Mouse (Mus musculus) lung, postnatal 25 days (tissue): ENCODE results near the gene Mum1.
"Not testable (repeated sequence)": the region's sequence is repeated elsewhere in the genome, so short reads cannot be mapped to it uniquely, and the experiment has no call there.

ENCODE experiments used
- DNase-seq: peaks from one replicate; pipeline ENCODE4 v3.0.0; 2022; ENCODE audit warnings: low spot score

Mum1 gene

DNA sequence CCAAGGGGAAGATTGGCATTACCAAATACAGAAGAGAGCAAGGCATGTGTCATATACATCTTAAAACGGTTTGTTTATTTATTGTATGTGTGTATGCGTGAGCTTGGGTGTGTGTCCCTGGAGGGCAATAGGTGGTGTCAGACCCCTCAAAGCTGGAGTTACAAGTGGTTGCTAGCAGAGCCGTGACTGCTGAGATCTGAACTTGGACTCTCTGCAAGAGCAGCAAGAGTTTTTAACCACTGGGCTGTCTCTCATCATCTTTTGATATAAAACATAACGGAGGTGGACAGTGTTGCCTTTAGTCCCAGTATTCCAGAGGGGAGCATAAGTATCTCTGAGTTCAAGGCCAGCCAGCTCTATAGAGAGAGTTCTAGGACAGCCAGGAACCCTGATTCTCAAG lies 18.0 kb upstream of the Mum1 start:
- DNase-seq, result no peak

DNA sequence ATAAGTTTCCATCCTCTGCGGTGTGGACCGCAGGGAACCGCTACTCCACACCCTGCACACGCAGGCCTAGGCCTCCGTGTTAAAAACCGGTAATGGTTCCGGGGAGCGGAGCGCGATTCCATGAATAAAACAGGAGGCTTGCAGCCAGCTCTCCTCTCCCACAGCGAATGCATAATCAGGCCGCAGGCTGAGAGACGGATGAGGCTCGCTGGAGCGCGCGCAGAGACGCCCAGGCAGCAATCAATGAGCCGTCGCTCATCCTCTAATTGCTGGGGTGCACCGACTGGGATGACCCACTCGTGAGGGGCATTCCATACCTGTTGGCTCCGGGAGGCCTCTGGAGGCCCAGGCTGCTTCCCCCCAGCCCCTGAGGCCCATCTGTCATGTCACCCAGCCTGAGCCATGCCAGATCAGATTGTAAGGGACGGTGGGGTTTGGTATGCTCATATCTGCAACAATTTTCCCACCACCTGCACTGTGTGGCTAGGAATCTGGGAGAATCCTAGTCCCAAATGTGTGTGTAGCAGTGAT lies 17.3 kb upstream of the Mum1 start:
- DNase-seq, result no peak

DNA sequence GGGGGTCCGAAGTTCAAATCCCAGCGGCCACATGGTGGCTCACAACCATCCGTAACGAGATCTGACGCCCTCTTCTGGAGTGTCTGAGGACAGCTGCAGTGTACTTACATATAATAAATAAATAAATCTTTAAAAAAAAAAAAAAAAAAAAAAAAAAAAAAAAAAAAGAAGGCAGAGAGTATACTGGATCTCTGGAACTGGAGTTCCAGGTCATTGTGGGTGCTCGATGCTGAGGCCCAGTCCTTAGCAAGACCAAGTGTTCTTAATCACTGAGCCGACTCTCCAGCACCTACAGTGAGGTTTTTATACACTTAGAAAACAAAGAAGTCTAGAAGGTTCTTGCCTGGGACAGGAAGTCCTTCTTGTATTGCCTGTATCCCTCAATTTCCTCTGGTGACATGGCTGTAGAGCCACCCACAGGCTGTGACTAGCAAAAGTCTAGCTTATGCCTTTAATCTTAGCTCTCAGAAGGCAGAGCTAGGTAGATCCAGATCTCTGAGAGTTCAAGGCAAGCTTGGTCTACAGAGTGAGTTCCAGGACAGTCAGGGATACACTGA lies 14.6 kb upstream of the Mum1 start:
- DNase-seq, result not testable (repeated sequence)

DNA sequence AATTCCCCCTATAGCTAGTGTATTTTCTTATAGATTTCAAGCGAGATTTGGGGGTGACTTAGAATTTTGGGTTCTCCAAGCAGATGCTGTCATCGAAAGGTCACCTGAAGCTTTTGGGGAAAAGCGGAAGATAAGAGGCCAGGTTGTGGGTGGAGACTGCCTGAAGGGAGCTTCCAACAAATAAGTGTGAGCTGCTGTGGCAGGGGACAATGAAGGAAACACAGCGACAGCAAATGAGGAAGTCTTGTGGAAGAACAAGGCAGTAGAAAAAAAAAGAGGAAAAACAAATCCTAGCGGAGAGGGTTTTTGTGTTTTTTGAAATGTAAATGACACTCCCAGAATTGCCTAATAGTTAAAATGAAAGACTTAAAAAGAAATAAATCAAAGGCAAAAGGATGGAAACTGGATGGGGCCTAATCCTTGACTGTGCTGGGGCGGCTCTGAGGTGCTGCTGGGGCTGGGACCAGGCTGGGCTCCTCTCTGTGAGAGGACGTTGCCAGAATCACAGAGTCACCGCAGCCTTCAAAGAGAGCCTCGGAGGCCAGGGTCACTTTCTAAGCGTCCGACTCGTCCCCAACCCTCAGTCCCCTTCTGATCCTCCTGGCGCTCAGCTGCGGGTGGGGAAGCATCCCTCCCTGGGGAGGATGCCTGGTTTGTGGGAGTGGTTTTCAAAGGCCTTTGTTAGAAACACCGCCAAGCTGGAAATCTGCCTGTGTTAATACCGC lies 11.0 kb upstream of the Mum1 start:
- DNase-seq, result no peak

DNA sequence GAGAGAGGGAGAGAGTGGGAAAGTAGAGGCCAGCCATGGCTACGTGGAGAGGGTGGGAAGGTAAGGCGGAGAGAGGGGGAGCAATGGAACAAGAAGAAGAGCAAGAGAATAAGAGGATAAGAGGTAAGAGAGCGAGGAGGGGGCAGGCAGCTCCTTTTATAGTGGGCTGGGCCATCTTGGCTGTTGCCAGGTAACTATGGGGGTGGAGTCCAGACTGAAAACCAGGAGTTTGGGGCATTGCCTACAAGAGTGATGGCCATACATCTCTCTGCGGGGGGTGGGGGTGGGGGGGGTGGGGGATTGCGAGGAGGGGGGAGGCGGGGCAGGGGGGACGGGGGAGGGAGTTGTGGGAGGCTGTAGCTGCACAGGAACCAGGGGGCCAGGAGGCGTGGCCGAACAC lies 5.6 kb upstream of the Mum1 start:
- DNase-seq, result no peak

DNA sequence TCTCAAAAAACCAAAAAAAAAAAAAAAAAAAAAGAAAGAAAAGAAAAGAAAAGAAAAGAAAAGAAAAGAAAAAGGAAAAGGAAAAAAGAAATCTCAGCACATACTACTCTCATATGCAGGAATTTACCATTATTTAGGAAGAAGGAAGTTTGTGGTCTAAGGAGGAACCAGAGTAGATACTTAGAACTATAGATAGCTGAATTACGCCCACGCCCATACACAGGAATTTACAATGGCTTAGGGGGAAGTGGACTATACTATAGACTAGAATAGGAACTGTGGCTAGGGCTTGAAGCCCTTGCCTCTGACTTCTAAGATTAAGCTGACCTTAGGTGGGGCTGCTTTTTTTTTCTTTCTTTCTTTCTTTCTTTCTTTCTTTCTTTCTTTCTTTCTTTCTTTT lies 3.1 kb upstream of the Mum1 start:
- peak; percentile 32 for DNase-seq

DNA sequence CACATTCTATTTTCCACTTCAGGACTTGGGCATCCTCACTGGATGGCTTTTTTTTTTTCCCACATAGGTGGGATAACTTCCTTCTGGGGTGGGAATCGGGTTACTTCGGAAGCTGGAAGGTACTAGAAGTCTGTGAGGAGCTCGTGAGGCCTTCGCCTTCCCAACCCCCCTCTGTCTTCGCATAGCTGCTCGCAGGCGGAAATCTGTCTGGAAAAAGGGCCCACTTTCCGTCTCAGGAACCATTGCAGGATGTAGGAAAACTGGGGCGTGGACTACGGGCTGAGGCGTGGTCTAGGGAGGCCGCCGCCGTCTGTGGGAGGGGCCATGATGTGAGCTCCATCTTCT lies 191 bp upstream of the Mum1 start:
- no peak for DNase-seq

DNA sequence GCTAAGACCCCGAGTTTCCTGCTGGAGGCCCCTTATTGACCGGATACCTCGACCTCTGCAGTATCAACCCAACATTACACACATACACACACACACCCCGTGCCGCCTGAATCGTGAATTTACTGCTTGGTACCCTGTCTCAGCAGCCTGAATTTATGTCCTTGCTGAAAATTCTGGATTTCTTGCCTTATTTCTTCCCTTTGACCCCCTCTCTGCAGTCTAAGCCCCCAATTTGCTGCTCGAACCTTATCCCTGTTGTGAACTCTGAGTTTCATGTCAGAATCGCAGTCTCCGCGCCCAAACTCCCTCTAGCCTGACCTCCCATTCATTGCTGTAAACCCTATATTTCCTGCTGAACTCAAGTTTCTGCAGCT lies 919 bp downstream of the Mum1 start:
- no peak for DNase-seq

DNA sequence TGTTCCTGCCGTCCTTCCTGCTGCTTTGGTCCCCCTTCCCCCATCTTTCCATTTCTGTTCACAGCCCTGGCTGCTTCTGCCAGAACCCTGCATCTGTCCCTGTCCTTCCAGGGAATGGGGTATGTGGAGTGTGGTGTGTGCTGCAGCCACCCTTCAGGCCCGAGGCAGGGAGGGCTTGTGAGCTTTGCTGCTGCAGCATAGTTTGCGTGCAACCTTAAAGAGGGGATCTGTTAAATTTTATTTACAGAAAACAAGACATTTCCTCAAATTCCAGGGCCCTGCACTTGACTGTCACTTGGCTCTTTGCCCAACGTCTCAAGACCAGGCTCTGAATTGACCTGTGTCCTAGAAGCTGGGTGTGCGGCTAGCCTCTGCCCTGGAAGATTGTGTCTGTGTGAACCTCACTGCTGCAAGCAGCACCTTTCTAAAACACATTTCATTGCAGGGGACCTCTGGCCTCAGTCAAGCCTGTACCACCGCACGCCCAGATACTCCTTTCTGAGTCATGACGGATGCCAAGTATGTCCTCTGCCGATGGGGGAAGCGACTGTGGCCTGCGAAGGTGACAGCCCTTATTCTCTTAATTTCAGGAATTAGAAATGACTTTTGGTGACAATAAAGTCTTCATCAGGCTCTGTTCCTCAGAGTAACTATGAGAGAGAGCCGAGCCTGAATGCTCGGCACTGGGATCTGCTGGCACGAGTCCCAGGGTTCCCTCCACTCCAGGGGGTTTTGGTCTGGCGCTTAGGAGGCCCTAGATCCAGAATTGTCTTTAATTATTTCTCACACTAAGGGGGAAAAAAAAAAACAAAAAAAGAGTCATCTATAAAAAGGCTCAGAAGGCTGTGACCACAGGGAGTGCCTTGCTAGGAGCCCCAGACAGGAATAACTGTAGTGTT lies 1.9 kb downstream of the Mum1 start:
- peak; percentile 26 for DNase-seq

DNA sequence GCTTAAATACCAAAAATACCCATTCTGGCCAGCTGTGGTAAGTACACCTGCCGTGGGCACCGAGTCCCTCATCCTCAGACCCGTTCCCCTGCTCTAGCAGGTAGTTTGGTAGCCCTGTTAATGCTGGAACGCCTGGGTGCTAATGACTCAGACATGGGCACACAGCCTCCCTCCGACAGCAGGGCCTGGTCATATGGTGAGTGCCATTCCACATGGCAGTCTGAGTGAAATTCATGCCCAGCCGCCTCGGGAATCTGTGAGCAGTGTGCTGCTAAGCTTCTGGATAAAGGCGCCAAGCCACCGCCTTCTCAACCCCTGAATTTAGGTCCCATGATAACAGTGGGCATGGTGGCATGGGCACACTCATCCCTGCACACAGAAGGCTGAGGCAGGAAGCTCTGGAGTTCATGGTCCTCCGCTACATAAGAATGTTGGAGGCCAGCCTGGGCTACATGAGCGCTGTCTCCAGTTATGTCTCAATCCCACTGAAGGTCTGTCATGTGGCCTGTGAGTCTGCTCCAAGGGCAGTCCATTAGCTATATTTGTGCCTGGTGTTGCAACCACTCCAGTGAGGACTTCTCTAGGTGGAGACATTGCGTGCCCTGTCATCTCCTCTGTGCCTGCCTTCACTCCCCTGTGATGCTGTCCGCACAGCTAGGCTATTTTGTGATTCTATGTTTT lies 10.1 kb downstream of the Mum1 start:
- no peak for DNase-seq

DNA sequence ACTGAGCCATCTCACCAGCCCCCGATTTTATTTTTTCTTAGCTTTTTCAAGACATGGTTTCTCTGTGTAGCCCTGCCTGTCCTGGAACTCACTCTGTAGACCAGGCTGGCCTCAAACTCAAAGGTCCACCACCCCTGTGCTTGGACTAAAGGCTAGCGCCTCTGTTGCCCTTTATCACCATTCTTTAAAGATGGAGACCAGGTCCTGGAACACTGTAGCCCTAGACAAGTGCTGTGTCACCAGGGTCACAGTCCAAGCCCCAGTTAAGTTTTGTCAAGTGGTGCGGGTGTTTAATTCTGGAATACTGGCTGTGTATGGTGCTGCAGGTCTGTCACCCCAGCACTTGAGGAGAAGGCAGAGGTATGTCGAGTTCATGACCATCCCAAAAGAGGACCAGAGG lies 10.8 kb downstream of the Mum1 start:
- no peak for DNase-seq

DNA sequence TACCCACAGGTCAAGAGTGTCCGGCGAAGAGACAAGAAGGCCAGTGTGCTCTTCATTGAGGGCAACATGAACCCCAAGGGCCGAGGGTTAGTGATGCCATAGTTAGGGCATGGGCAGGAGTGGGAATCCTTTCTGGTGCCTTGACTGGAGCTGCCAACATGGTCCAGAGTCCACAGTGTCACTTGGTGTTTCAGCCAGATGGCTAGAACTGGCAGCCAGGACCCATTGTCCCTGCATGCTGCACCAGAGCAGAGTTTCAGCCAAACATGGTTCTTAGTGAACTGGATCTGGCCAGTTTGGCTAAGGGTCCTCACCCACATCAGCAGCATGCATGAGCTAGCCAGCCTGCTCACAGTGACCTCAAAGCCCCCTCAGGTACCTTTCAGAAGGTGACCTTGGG lies 12.1 kb downstream of the Mum1 start:
- DNase-seq, result no peak

DNA sequence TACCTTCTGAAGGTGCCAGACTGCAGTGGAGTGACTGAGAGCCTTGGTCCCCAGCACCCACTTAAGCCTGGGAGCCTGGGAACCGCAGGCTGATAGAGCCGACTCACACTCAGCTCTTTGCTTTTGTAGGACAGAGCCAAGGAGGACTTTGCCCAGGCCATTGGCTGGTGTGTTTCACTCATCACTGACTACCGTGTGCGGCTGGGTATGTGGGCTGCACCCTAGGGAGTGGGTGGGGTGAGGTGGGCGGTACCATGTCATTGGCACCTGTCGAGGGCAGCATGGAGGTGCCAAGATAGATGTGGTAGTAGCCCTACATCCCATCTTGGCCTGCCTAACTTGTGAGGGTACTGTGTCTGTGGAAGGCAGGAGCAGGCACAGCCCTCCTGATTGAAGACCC lies 13.6 kb downstream of the Mum1 start:
- no peak for DNase-seq

DNA sequence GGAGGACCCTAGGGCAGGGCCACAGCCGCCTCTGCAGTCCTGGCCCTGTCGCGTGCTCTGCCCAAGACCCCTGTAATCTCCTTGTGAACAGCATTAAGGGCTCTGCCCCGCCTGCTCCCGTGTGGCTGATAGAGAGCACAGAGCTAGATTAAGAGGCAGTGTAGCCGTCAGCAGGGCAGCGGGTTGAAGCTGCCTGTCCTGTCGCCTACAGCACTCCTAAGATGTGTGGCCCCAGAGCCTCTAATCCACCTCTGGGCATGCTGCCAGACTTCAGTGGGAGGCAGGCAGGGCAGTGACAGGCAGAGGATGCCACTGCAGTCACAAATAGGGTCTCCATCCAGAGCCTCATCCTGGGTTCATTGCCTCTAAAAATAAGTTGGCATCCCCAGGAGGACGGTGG lies 15.9 kb downstream of the Mum1 start:
- no peak for DNase-seq

DNA sequence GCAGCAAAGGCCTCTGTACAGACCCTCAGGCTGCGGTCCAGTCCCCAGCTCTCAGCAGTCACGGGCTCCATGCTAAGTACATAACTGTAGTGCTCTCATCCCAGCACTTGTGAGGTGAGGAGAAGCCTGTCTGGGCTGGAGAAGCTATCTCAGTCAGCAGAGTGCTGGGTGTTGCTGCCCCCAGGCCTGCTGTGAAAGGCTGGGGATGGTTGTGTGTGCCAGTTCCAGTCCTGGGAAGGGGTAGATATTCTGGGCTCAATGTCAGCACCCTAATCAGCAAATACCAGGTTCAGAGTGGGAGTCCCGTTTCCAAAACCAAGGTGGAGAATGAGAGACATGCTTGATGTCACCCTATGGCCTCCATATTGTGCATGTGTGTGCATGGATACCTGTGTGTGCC lies 16.4 kb downstream of the Mum1 start:
- no peak for DNase-seq

DNA sequence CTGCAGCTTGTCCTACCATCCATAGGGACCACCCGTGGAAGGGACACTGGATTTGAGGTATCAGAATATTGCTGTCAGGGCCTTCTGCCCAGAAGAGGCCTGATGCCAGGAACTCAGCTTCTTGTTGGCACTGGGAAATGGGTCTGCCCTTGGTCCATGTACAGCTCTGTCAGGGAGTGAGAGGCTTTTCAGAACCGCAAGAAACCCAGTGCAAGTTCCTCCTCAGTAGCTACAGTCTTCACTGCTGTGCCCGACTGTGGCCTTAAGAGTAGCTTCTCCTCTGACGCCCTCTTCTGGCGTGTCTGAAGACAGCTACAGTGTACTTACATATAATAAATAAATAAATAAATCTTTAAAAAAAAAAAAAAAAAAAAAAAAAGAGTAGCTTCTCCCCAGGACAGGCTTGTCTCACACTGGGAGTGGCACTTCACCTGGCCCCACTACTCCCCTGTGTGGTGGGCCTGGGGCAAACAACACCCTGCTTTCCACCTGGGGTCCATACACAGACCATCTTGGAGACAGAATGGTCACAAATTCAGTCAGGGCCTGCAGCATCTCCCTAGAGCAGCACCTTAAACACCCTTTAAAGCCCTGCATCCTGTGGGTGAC lies 18.7 kb downstream of the Mum1 start:
- DNase-seq, result no peak

DNA sequence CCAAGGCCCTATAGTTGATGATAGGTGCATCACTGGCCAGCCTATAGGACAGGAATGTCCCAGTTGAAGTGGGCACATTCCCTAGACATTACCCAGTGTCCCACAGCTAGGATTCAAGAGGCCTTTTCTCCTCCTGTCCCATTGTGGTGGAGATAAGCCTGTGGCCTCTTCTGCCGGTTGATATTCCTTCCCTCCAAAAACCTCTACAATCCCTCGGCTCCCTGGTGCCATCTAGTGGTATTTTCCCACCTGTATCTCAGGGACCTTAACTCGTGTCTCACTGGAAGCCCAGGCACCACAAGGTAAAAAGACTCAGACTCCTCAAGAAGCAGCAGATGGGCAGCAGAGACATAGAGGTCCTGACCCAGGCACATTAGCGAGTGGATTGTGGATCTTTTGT lies 19.4 kb downstream of the Mum1 start:
- peak; percentile 85 for DNase-seq

DNA sequence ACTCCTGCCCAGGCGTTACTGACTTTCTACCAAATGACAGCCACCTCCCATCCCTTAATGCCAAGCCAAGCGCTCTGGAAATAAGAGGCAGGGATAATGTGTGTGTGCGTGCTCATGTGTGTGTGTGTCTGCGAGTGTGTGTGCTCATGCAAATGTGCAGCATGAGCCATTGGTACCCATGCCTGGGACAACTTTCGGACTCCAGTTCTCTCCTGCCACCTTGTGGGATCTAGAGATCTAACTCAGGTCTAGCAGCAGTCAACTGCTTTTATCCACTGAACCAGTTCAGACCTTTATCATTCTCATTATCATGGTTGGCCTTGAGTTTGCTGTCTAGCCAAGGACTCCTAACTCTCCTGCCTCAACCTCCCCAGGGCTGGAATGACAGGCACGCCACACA lies 21.6 kb downstream of the Mum1 start:
- no peak for DNase-seq

DNA sequence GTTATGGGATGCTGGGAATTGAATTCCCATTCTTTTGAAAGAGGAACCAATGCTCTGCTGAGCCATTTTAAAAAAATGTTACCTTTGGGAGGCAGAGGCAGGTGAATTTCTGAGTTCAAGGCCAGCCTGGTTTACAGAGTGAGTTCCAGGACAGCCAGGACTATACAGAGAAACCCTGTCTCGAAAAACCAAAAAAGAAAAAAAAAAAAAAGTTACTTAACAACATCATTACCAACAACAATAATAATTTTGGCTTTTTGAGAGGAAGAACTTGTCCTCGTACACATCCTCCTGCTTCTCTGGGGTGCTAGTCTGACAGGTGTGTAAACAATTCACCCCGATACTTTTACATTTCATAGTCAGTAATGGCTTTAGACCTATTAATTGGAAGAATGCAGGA lies 22.2 kb downstream of the Mum1 start:
- DNase-seq, result not testable (repeated sequence)

DNA sequence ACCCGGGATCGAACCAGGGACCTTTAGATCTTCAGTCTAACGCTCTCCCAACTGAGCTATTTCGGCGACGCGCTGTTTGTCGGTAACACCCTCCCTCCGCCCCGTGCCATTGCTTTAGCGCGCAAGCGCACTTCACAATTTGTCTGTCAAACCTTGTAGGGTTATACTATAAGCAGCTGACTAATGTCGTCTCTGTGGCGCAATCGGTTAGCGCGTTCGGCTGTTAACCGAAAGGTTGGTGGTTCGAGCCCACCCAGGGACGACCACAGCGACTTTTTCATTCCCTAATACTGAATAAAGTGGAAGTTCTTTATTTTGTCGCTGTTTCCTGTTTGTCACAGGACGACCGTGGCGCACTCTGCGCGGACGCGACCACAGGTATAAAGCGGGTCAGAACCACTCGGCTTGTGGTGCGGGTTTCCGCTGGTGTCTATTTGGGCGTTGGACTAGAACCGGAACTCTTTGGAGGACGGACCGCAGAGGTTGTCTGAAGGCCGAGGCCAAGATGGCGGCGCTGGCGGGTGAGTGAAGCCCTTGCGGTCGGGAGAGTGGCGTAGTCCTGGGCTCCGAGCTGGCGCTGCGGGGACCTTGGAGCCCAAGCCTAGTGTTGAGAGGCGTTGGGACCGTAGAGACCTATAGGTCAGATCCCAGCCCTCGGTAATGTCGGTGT lies 22.9 kb downstream of the Mum1 start, which contains the start of gene Ndufs7:
Gene Ndufs7, plus strand, starts transcription at position 151 of the 670 bp plus-strand sequence.
- DNase-seq, result peak; percentile 96

DNA sequence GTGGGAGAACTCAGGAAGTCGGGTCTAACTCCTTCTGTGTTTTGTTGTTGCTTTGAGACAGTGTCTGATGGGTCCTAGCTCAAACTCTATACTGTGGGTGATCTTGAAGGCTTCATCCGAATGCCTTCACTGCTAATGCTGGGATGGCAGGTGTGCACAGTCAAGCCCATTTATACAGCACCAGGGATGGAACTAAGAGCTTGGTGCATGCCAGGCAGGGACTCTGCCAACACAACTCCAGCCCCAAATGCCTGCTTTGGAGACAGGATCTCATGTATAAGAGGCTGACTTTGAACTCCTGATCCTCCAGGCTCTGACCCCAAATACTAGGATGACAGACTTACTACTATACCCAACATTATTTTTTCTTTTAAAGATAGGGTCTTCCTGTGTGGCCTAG lies 23.8 kb downstream of the Mum1 start:
- DNase-seq, result no peak
